Mouse (Mus musculus) liver, embryonic 13.5 days (tissue): ENCODE data around the gene Sptssb. TPM values are rescaled to one million over a fixed set of nuclear protein-coding genes. Genes with fewer than 3 reads are reported as not detected.

Experiments
- ATAC-seq: fragments of 200-750 bp; cut with Nextera tagmentation; 2 replicates; pipeline ENCODE4 v1.8.0; 2017; ENCODE audit warnings: low read depth, mild to moderate bottlenecking, moderate number of reproducible peaks, moderate library complexity
- DNase-seq: peaks from one replicate; pipeline ENCODE4 v3.0.0; 2022
- H3K27ac ChIP-seq: fragments of 300-500 bp; sonication (generic); 2 replicates; pipeline ENCODE4 v1.5.1; 2015; ENCODE audit warnings: moderate library complexity, mild to moderate bottlenecking, inconsistent platforms
- H3K27me3 ChIP-seq: fragments of 300-500 bp; sonication (generic); 2 replicates; pipeline ENCODE4 v1.6.1; 2015; ENCODE audit warnings: mild to moderate bottlenecking, inconsistent platforms
- H3K36me3 ChIP-seq: fragments of 300-500 bp; sonication (generic); 2 replicates; pipeline ENCODE4 v1.6.1; 2015; ENCODE audit warnings: mild to moderate bottlenecking, inconsistent platforms
- H3K4me1 ChIP-seq: fragments of 300-500 bp; sonication (generic); replicated peaks from 2 replicates; pipeline ENCODE4 v1.6.1; 2015; ENCODE audit warnings: inconsistent platforms
- H3K4me2 ChIP-seq: fragments of 300-500 bp; sonication (generic); 2 replicates; pipeline ENCODE4 v1.6.1; 2015; ENCODE audit warnings: inconsistent platforms, mild to moderate bottlenecking, moderate library complexity
- H3K4me3 ChIP-seq: fragments of 300-500 bp; sonication (generic); replicated peaks from 2 replicates; pipeline ENCODE4 v1.5.1; 2015; ENCODE audit warnings: mild to moderate bottlenecking, inconsistent platforms
- H3K9ac ChIP-seq: fragments of 300-500 bp; sonication (generic); 2 replicates; pipeline ENCODE4 v1.6.1; 2015; ENCODE audit warnings: mild to moderate bottlenecking, inconsistent platforms
- H3K9me3 ChIP-seq: fragments of 300-500 bp; sonication (generic); replicated peaks from 2 replicates; pipeline ENCODE4 v1.6.1; 2016; ENCODE audit warnings: inconsistent platforms
- WGBS: fragments of 180-500 bp; shearing (Covaris S2); methylation state at CpG from one replicate; pipeline ENCODE4 v1.1.7; 2015; ENCODE audit not compliant: insufficient replicate concordance; 5-methylcytosine and 5-hydroxymethylcytosine counted together
- polyA plus RNA-seq: library from polyadenylated mRNA; unstranded; fragments of >200 nt; fragmentation: Nextera tagmentation; extraction: Ambion mirVana; gene quantifications from 2 replicates; pipeline ENCODE4 v1.2.1, GENCODE M21; 2015

Gene Sptssb
- polyA plus RNA-seq, 1 experiment from 2014 or later: 0.85 TPM

GRCm38 (mm10) chr3:69797533-69797932, 62.2 kb downstream of the Sptssb start:
- Histone ChIP-seq H3K27me3 (no peaks in the 10 kb centered on the region), H3K4me2 (no peak overlapping the region), H3K9me3 (no peaks in the 10 kb centered on the region), H3K9ac (no peak overlapping the region), H3K4me3 (no peak overlapping the region), H3K27ac (no peak overlapping the region), H3K4me1 (no peaks in the 10 kb centered on the region), H3K36me3 (no peaks in the 10 kb centered on the region)
- ATAC-seq (no peak), DNase-seq (no peak)
- WGBS: 68% methylated on average over 4 of the region's 4 CpGs

- H3K36me3 ChIP-seq: no peaks in the 10 kb centered on the region
- no peak overlapping the region for H3K27ac ChIP-seq
- ATAC-seq (no peak), DNase-seq (no peak)
- no peaks in the 10 kb centered on the region for H3K27me3 ChIP-seq
- H3K4me2 ChIP-seq: no peak overlapping the region
- 57% methylated on average over 3 of the region's 3 CpGs for WGBS
- no peaks in the 10 kb centered on the region for H3K9me3 ChIP-seq
- H3K4me3 ChIP-seq: no peak overlapping the region
- no peaks in the 10 kb centered on the region for H3K4me1 ChIP-seq
- H3K9ac ChIP-seq: no peak overlapping the region
Measured at GRCm38 (mm10) chr3:69792823-69793417, 66.8 kb downstream of the Sptssb start.

GRCm38 (mm10) chr3:69779246-69779796, 80.4 kb downstream of the Sptssb start:
- DNase-seq: no peak
- H3K4me1 ChIP-seq: no peaks in the 10 kb centered on the region
- no peak overlapping the region for H3K4me2 ChIP-seq
- no peak overlapping the region for H3K9ac ChIP-seq
- 56% methylated on average over 4 of the region's 4 CpGs for WGBS
- no peak for ATAC-seq
- no peak overlapping the region for H3K27ac ChIP-seq
- no peaks in the 10 kb centered on the region for H3K36me3 ChIP-seq
- H3K9me3 ChIP-seq: 0 out of 2 replicates have a peak, but pooled peaks cover 4% of the 10 kb centered on the region
- no peak overlapping the region for H3K4me3 ChIP-seq
- H3K27me3 ChIP-seq: no peaks in the 10 kb centered on the region

GRCm38 (mm10) chr3:69773356-69773755, 86.4 kb downstream of the Sptssb start:
- WGBS: 63% methylated on average over 4 of the region's 4 CpGs
- H3K27ac ChIP-seq: no peak overlapping the region
- H3K4me2 ChIP-seq: no peak overlapping the region
- H3K4me3 ChIP-seq: no peak overlapping the region
- H3K9me3 ChIP-seq: no peaks in the 10 kb centered on the region
- H3K9ac ChIP-seq: no peak overlapping the region
- H3K36me3 ChIP-seq: no peaks in the 10 kb centered on the region
- H3K4me1 ChIP-seq: no peaks in the 10 kb centered on the region
- no peaks in the 10 kb centered on the region for H3K27me3 ChIP-seq
- DNase-seq: no peak
- no peak for ATAC-seq

Other genes starting within 250 kb of the Sptssb start
- gene Nmd3, start 138.0 kb downstream of the Sptssb start, polyA plus RNA-seq: 114 and 118 TPM in 2 replicates
- not detected in 2 replicates for gene Otol1, start 147.7 kb upstream of the Sptssb start, polyA plus RNA-seq